Mouse (Mus musculus) kidney, embryonic 14.5 days (tissue): ENCODE measurements around the gene Mul1. TPM values are rescaled to one million over a fixed set of nuclear protein-coding genes. Genes with fewer than 3 reads are reported as not detected.

Experiments used
- ATAC-seq: fragments of 200-750 bp; cut with Nextera tagmentation; 2 replicates; pipeline ENCODE4 v1.8.0; 2017; ENCODE audit warnings: moderate number of reproducible peaks, mild to moderate bottlenecking, moderate TSS enrichment, moderate library complexity; ENCODE audit not compliant: low FRiP score, low TSS enrichment
- H3K27ac ChIP-seq: fragments of 300-500 bp; sonication (generic); 2 replicates; pipeline ENCODE4 v1.5.1; 2014; ENCODE audit warnings: low read depth, mild to moderate bottlenecking, low read length, moderate library complexity, mixed read lengths
- H3K27me3 ChIP-seq: fragments of 300-500 bp; sonication (generic); 2 replicates; pipeline ENCODE4 v1.6.1; 2014; ENCODE audit warnings: mild to moderate bottlenecking, low read length; ENCODE audit not compliant: control insufficient read depth, insufficient read depth
- H3K36me3 ChIP-seq: fragments of 300-500 bp; sonication (generic); 2 replicates; pipeline ENCODE4 v1.6.1; 2014; ENCODE audit warnings: low read length, mixed read lengths; ENCODE audit not compliant: control insufficient read depth, insufficient read depth
- H3K4me1 ChIP-seq: fragments of 300-500 bp; sonication (generic); 2 replicates; pipeline ENCODE4 v1.6.1; 2014; ENCODE audit warnings: low read length, mixed read lengths; ENCODE audit not compliant: control insufficient read depth, insufficient read depth
- H3K4me2 ChIP-seq: fragments of 300-500 bp; sonication (generic); replicated peaks from 2 replicates; pipeline ENCODE4 v1.6.1; 2014; ENCODE audit warnings: low read depth, mild to moderate bottlenecking, low read length
- H3K4me3 ChIP-seq: fragments of 300-500 bp; sonication (generic); 2 replicates; pipeline ENCODE4 v1.5.1; 2014; ENCODE audit warnings: mild to moderate bottlenecking, low read length
- H3K9ac ChIP-seq: fragments of 300-500 bp; sonication (generic); 2 replicates; pipeline ENCODE4 v1.6.1; 2014; ENCODE audit warnings: low read depth, mild to moderate bottlenecking, low read length, moderate library complexity
- H3K9me3 ChIP-seq: fragments of 300-500 bp; sonication (generic); 2 replicates; pipeline ENCODE4 v1.6.1; 2016; ENCODE audit warnings: low read length; ENCODE audit not compliant: control insufficient read depth
- WGBS: fragments of 180-500 bp; shearing (Covaris S2); extraction: QIAGEN DNeasy Blood & Tissue Kit; methylation state at CpG from one replicate; pipeline ENCODE4 v1.1.7; 2014; 5-methylcytosine and 5-hydroxymethylcytosine counted together
- polyA plus RNA-seq: library from polyadenylated mRNA; unstranded; fragments of >200 nt; fragmentation: Nextera tagmentation; extraction: Ambion mirVana; gene quantifications from 2 replicates; pipeline ENCODE4 v1.2.1, GENCODE M21; 2014

The Mul1 gene
- polyA plus RNA-seq, 1 experiment from 2014 or later = 16.9 TPM

DNA sequence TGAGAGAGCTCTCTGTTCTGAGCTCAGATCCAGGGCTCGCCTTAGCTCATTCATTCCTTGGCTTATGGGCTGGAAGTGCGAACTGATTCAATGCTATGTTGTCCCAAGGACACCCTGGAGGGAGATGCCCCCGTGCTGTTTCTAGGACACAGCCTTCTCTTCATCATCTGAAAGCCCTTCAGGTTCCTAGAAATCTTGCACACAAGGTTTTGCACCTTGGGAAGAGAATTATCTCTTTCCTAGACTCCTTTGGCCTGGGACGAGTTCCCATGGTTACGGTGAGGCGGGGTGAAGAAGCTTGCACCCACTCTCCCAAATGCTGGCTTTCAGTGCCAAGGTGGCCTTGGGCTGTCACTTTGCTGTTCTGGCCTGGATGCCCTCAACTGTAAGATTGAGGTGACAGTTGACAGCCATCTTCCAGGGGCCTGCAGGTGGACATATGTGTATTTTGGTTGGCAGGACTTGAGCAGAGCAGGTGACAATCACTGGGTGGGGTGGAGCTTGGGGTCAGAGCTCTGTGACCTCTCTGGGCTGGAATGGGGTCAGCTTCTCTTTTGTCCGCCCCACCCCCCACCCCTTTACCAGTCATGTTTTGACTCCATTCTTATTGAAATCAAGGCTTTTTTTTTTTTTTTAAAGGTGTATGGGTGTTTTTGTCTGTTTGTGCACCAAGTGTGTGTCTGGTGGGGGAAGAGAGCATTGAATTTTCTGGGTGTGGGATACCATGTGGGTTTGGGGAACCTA is 14.6 kb downstream of the Mul1 start:
- H3K27ac ChIP-seq = no peak overlapping the region

GRCm38 (mm10) chr4:138449636-138450314 is 15.3 kb downstream of the Mul1 start:
- Histone ChIP-seq H3K4me2 (no peak overlapping the region), H3K9me3 (no peaks in the 10 kb centered on the region), H3K27ac (no peak overlapping the region), H3K36me3 (no peaks in the 10 kb centered on the region), H3K4me1 (peaks cover 15% of the 10 kb centered on the region; the same call in 1 of the 2 replicates), H3K4me3 (no peak overlapping the region), H3K27me3 (no peaks in the 10 kb centered on the region; the same call in 1 of the 2 replicates), H3K9ac (no peak overlapping the region)
- no peak for ATAC-seq
- 70% methylated on average over 12 of the region's 12 CpGs for WGBS

More for the DNA sequence above, 14.6 kb downstream of the Mul1 start:
- H3K9ac ChIP-seq = no peak overlapping the region
- H3K27me3 ChIP-seq = no peaks in the 10 kb centered on the region; the same call in 1 of the 2 replicates
- H3K4me1 ChIP-seq = peaks cover 15% of the 10 kb centered on the region; the same call in 1 of the 2 replicates
- H3K4me2 ChIP-seq = no peak overlapping the region
- H3K4me3 ChIP-seq = no peak overlapping the region
- 74% methylated on average over 7 of the region's 7 CpGs for WGBS
- H3K9me3 ChIP-seq = no peaks in the 10 kb centered on the region
- ATAC-seq = no peak
- H3K36me3 ChIP-seq = no peaks in the 10 kb centered on the region

- no peak overlapping the region for H3K4me2 ChIP-seq
- H3K27me3 ChIP-seq = no peaks in the 10 kb centered on the region; the same call in 1 of the 2 replicates
- no peaks in the 10 kb centered on the region for H3K36me3 ChIP-seq
- no peak overlapping the region for H3K9ac ChIP-seq
- no peak overlapping the region for H3K27ac ChIP-seq
- H3K4me1 ChIP-seq = peaks cover 30% of the 10 kb centered on the region
- no peaks in the 10 kb centered on the region for H3K9me3 ChIP-seq
- 35% methylated on average over 15 of the region's 15 CpGs for WGBS
- H3K4me3 ChIP-seq = no peak overlapping the region
- ATAC-seq = no peak
Observed at GRCm38 (mm10) chr4:138452306-138453096, 18.0 kb downstream of the Mul1 start.

DNA sequence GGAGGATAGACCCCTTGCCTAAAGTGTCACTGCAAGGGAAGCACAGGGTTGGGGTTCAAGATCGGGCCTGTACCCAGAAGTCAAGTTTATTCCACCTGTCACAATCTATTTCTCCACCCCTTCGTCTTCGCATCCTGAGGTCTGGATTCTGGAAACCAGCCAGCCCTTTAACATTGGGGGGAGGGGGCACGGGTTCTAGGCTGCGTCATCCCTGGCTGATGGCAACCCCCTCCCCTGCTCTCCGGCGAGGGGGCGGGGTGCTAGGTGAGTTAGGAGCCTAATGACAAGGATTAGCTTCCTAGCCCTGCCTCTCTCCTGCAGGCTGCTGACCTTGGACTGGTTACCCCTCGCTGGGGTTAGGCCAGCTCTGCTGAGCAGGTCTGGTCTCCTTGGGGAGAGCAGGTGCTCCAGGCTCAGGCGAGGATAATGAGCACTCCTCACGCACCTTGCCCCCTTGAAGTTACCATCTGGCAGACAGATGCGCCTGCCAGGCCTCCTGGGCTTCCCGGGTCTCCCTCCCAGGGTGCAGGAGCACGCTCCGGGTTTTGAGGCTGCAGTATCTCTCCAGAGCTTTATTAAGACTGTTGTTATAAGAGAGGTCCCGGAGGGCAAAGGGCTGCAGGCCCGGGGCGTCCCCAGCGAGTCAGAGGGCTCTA is 18.8 kb downstream of the Mul1 start:
- Histone ChIP-seq H3K4me3 (peak overlapping the region; percentile 85), H3K9ac (0 out of 2 replicates have a peak overlapping the region, but pooled peaks have one; percentile 92), H3K4me1 (peaks cover 29% of the 10 kb centered on the region), H3K27me3 (no peaks in the 10 kb centered on the region; the same call in 1 of the 2 replicates), H3K36me3 (no peaks in the 10 kb centered on the region), H3K4me2 (peak overlapping the region; percentile 58), H3K27ac (peak overlapping the region; percentile 94; the same call in 1 of the 2 replicates), H3K9me3 (no peaks in the 10 kb centered on the region)
- 0 out of 2 replicates have a peak, but pooled peaks have one; percentile 1 for ATAC-seq
- WGBS = 10% methylated on average over 19 of the region's 19 CpGs

GRCm38 (mm10) chr4:138453753-138454570 is 19.5 kb downstream of the Mul1 start, which contains the start of gene Camk2n1:
Gene Camk2n1, plus strand, starts transcription at chr4:138454314.
- Histone ChIP-seq H3K27me3 (no peaks in the 10 kb centered on the region; the same call in 1 of the 2 replicates), H3K9me3 (no peaks in the 10 kb centered on the region), H3K9ac (peak within 1 kb of the TSS; percentile 92), H3K4me1 (peaks cover 36% of the 10 kb centered on the region), H3K27ac (peak within 1 kb of the TSS; percentile 94), H3K4me2 (peak within 1 kb of the TSS; percentile 58), H3K36me3 (no peaks in the 10 kb centered on the region), H3K4me3 (peak within 1 kb of the TSS; percentile 85)
- peak; percentile 80 for ATAC-seq
- 0% methylated on average over 37 of the region's 64 CpGs for WGBS

DNA sequence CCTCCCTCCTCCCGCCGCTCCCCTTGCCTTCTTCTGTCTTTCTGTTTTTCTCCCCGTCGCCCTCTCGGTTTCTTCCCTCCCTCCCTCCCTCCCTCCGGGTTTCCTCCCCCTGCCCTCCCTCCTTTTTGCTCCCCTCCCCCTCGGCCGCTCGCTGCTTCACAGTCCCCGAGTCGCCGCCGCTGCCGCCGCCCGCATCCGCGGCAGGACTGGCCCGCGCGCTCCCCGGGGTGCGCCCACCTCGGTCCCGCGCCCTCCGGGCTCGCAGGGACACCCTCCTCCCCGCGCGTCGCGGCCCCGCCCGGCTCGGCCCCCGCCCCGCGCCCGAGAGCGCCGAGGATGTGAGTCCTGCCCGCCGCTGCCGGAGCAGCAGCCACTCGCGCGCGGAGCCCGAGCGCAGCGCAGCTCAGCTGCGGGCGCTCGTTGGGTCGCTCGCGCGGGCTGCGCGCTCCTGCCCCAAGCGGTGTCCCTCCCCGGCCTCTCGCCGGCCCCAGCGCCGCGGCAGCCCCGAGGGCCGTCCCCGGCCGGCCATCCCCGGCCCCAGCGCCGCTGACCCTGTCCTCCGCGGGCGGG is 20.2 kb downstream of the Mul1 start:
- H3K4me2 ChIP-seq = peak overlapping the region; percentile 58
- H3K4me3 ChIP-seq = peak overlapping the region; percentile 85
- H3K36me3 ChIP-seq = no peaks in the 10 kb centered on the region
- H3K27me3 ChIP-seq = no peaks in the 10 kb centered on the region; the same call in 1 of the 2 replicates
- H3K9ac ChIP-seq = peak overlapping the region; percentile 92
- H3K9me3 ChIP-seq = no peaks in the 10 kb centered on the region
- peak overlapping the region; percentile 94 for H3K27ac ChIP-seq
- under 1% methylated on average over 61 of the region's 78 CpGs for WGBS
- peaks cover 43% of the 10 kb centered on the region for H3K4me1 ChIP-seq
- ATAC-seq = peak; percentile 37; the same call in 1 of the 2 replicates

DNA sequence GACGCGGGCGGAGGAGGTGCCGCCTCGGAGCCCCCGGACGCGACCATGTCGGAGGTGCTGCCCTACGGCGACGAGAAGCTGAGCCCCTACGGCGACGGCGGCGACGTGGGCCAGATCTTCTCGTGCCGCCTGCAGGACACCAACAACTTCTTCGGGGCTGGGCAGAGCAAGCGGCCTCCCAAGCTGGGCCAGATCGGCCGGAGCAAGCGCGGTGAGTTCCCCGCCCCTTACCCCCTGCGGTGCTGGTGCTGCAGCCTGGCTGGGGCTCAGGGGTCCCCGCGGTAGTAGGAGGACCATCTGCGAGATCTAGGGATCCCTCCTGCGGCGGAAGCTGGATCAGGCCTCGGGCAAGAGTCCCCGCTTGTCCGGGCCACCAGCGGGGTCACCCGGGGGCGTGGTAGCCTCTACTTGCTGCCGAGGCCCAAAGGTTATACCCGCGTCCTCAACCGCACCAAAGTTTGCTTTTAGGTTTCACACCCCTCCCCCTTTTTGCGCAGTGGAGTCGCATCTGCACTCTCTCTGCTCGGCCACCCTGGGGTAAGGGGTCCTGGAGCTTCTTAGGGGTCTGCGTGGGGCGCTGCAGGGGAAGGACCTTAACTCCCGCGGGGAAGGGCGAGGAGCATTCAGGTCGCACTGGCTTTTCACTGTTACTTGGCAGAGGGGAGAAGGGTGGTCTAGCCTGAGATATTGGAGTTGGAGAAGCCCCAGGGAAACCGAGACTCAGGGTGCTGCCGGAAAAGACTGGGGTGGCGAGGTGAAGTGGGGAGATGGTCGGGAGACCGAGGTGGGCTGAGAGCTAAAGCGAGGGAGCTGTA is 20.9 kb downstream of the Mul1 start:
- WGBS = under 1% methylated on average over 54 of the region's 58 CpGs
- Histone ChIP-seq H3K27ac (peak overlapping the region; percentile 94), H3K4me3 (peak overlapping the region; percentile 85), H3K27me3 (no peaks in the 10 kb centered on the region; the same call in 1 of the 2 replicates), H3K4me2 (peak overlapping the region; percentile 58), H3K36me3 (no peaks in the 10 kb centered on the region), H3K9me3 (no peaks in the 10 kb centered on the region), H3K9ac (peak overlapping the region; percentile 92), H3K4me1 (peaks cover 48% of the 10 kb centered on the region)
- peak; percentile 7; the same call in 1 of the 2 replicates for ATAC-seq
